Mouse (Mus musculus) hindbrain, embryonic 14.5 days (tissue): Measurements from ENCODE around the gene Ypel5. TPM values are rescaled to one million over a fixed set of nuclear protein-coding genes. Genes with fewer than 3 reads are reported as not detected.

Experiments
- ATAC-seq: fragments of 200-750 bp; cut with Nextera tagmentation; 2 replicates; pipeline ENCODE4 v1.8.0; 2017; ENCODE audit warnings: moderate number of reproducible peaks, mild to moderate bottlenecking, moderate TSS enrichment, moderate library complexity; ENCODE audit not compliant: low FRiP score
- DNase-seq: peaks from one replicate; pipeline ENCODE4 v3.0.0-alpha.2; 2015; ENCODE audit warnings: low spot score
- H3K27ac ChIP-seq: fragments of 300-500 bp; sonication (generic); 2 replicates; pipeline ENCODE4 v1.5.1; 2014; ENCODE audit warnings: mild to moderate bottlenecking, moderate library complexity
- H3K27me3 ChIP-seq: fragments of 300-500 bp; sonication (generic); 2 replicates; pipeline ENCODE4 v1.6.1; 2014; ENCODE audit warnings: mild to moderate bottlenecking, low read length, mixed read lengths; ENCODE audit not compliant: control insufficient read depth, insufficient read depth
- H3K36me3 ChIP-seq: fragments of 300-500 bp; sonication (generic); replicated peaks from 2 replicates; pipeline ENCODE4 v1.6.1; 2014; ENCODE audit not compliant: control insufficient read depth, insufficient read depth
- H3K4me1 ChIP-seq: fragments of 300-500 bp; sonication (generic); replicated peaks from 2 replicates; pipeline ENCODE4 v1.6.1; 2014; ENCODE audit warnings: antibody characterized with exemption, low read length, mixed read lengths; ENCODE audit not compliant: control insufficient read depth, insufficient read depth
- H3K4me2 ChIP-seq: fragments of 300-500 bp; sonication (generic); replicated peaks from 2 replicates; pipeline ENCODE4 v1.6.1; 2014; ENCODE audit warnings: mild to moderate bottlenecking, moderate library complexity
- H3K4me3 ChIP-seq: fragments of 300-500 bp; sonication (generic); replicated peaks from 2 replicates; pipeline ENCODE4 v1.5.1; 2014; ENCODE audit warnings: mild to moderate bottlenecking, low read length
- H3K9ac ChIP-seq: fragments of 300-500 bp; sonication (generic); 2 replicates; pipeline ENCODE4 v1.6.1; 2014
- H3K9me3 ChIP-seq: fragments of 300-500 bp; sonication (generic); 2 replicates; pipeline ENCODE4 v1.6.1; 2016; ENCODE audit warnings: low read length; ENCODE audit not compliant: control insufficient read depth
- WGBS: fragments of 180-500 bp; shearing (Covaris S2); extraction: QIAGEN DNeasy Blood & Tissue Kit; methylation state at CpG from one replicate; pipeline ENCODE4 v1.1.7; 2014; 5-methylcytosine and 5-hydroxymethylcytosine counted together
- polyA plus RNA-seq: library from polyadenylated mRNA; unstranded; fragments of >200 nt; fragmentation: Nextera tagmentation; extraction: Ambion mirVana; gene quantifications from 2 replicates; pipeline ENCODE4 v1.2.1, GENCODE M21; 2014

The Ypel5 gene
- 118 TPM in 2 replicates for polyA plus RNA-seq

- Histone ChIP-seq H3K27ac (peak within 1 kb of the TSS; percentile 98), H3K4me3 (peak within 1 kb of the TSS; percentile 88), H3K36me3 (0 out of 2 replicates have a peak, but pooled peaks cover 3% of the 10 kb centered on the region), H3K4me2 (peak within 1 kb of the TSS; percentile 60), H3K9me3 (no peaks in the 10 kb centered on the region), H3K4me1 (peaks cover 16% of the 10 kb centered on the region), H3K9ac (peak within 1 kb of the TSS; percentile 91), H3K27me3 (no peaks in the 10 kb centered on the region)
- ATAC-seq, result peak; percentile 98
- DNase-seq, result peak; percentile 98
- WGBS, result under 1% methylated on average over 76 of the region's 93 CpGs
These were observed at the start of gene Ypel5 for GRCm38 (mm10) chr17:72836158-72837115. Gene Ypel5 (plus strand): TSS chr17:72836453.

- no peak for ATAC-seq
These were observed 48.3 kb upstream of the Ypel5 start for GRCm38 (mm10) chr17:72787886-72788436.

GRCm38 (mm10) chr17:72793278-72793677 is 43.0 kb upstream of the Ypel5 start:
- no peaks in the 10 kb centered on the region for H3K9me3 ChIP-seq
- H3K27ac ChIP-seq, result no peak overlapping the region
- no peaks in the 10 kb centered on the region for H3K36me3 ChIP-seq
- WGBS, result 90% methylated on average over 4 of the region's 4 CpGs
- no peak overlapping the region for H3K9ac ChIP-seq
- no peaks in the 10 kb centered on the region for H3K4me1 ChIP-seq
- DNase-seq, result no peak
- no peaks in the 10 kb centered on the region for H3K27me3 ChIP-seq
- no peak overlapping the region for H3K4me3 ChIP-seq
- no peak overlapping the region for H3K4me2 ChIP-seq
- no peak for ATAC-seq

More at GRCm38 (mm10) chr17:72787886-72788436, 48.3 kb upstream of the Ypel5 start:
- 89% methylated on average over 6 of the region's 6 CpGs for WGBS
- no peak for DNase-seq
- H3K36me3 ChIP-seq, result no peaks in the 10 kb centered on the region
- no peaks in the 10 kb centered on the region for H3K4me1 ChIP-seq
- H3K4me3 ChIP-seq, result no peak overlapping the region
- no peak overlapping the region for H3K4me2 ChIP-seq
- H3K27me3 ChIP-seq, result no peaks in the 10 kb centered on the region
- no peak overlapping the region for H3K27ac ChIP-seq
- H3K9me3 ChIP-seq, result no peaks in the 10 kb centered on the region
- H3K9ac ChIP-seq, result no peak overlapping the region

- H3K9ac ChIP-seq, result no peak overlapping the region
- ATAC-seq, result no peak
- no peaks in the 10 kb centered on the region for H3K27me3 ChIP-seq
- no peaks in the 10 kb centered on the region for H3K36me3 ChIP-seq
- WGBS, result 69% methylated on average over 6 of the region's 6 CpGs
- no peak overlapping the region for H3K4me3 ChIP-seq
- H3K9me3 ChIP-seq, result no peaks in the 10 kb centered on the region
- DNase-seq, result no peak
- H3K27ac ChIP-seq, result no peak overlapping the region
- H3K4me2 ChIP-seq, result no peak overlapping the region
- H3K4me1 ChIP-seq, result no peaks in the 10 kb centered on the region
These were observed 41.6 kb upstream of the Ypel5 start for GRCm38 (mm10) chr17:72794660-72795059.

- ATAC-seq (no peak), DNase-seq (no peak)
- Histone ChIP-seq H3K9me3 (no peaks in the 10 kb centered on the region), H3K36me3 (no peaks in the 10 kb centered on the region), H3K27ac (no peak overlapping the region), H3K4me3 (no peak overlapping the region), H3K27me3 (no peaks in the 10 kb centered on the region), H3K4me2 (no peak overlapping the region), H3K9ac (no peak overlapping the region), H3K4me1 (no peaks in the 10 kb centered on the region)
- 90% methylated on average over 9 of the region's 9 CpGs for WGBS
These were observed 40.7 kb upstream of the Ypel5 start for GRCm38 (mm10) chr17:72795392-72796047.

GRCm38 (mm10) chr17:72796506-72796905 is 39.7 kb upstream of the Ypel5 start:
- 90% methylated on average over 3 of the region's 3 CpGs for WGBS

GRCm38 (mm10) chr17:72797867-72798266 is 38.4 kb upstream of the Ypel5 start:
- Histone ChIP-seq H3K4me1 (no peaks in the 10 kb centered on the region), H3K9me3 (no peaks in the 10 kb centered on the region), H3K9ac (no peak overlapping the region), H3K4me2 (no peak overlapping the region), H3K4me3 (no peak overlapping the region), H3K27ac (no peak overlapping the region), H3K36me3 (no peaks in the 10 kb centered on the region), H3K27me3 (no peaks in the 10 kb centered on the region)
- DNase-seq (peak; percentile 84), ATAC-seq (peak; percentile 53; the same call in 1 of the 2 replicates)
- WGBS, result 34% methylated on average over 2 of the region's 2 CpGs

More at GRCm38 (mm10) chr17:72796506-72796905, 39.7 kb upstream of the Ypel5 start:
- DNase-seq (no peak), ATAC-seq (no peak)
- no peak overlapping the region for H3K4me2 ChIP-seq
- no peak overlapping the region for H3K4me3 ChIP-seq
- no peaks in the 10 kb centered on the region for H3K9me3 ChIP-seq
- no peak overlapping the region for H3K27ac ChIP-seq
- H3K27me3 ChIP-seq, result no peaks in the 10 kb centered on the region
- no peak overlapping the region for H3K9ac ChIP-seq
- H3K4me1 ChIP-seq, result no peaks in the 10 kb centered on the region
- H3K36me3 ChIP-seq, result no peaks in the 10 kb centered on the region

- H3K4me1 ChIP-seq, result no peaks in the 10 kb centered on the region
- ATAC-seq (no peak), DNase-seq (no peak)
- 63% methylated on average over 7 of the region's 7 CpGs for WGBS
- H3K4me3 ChIP-seq, result no peak overlapping the region
- H3K4me2 ChIP-seq, result no peak overlapping the region
- H3K9me3 ChIP-seq, result no peaks in the 10 kb centered on the region
- H3K27ac ChIP-seq, result no peak overlapping the region
- no peak overlapping the region for H3K9ac ChIP-seq
- no peaks in the 10 kb centered on the region for H3K36me3 ChIP-seq
- no peaks in the 10 kb centered on the region for H3K27me3 ChIP-seq
These were observed 26.2 kb upstream of the Ypel5 start for GRCm38 (mm10) chr17:72809942-72810654.
